ENCODE assay signal across 8 mouse cellular contexts in the genomic region with DNA sequence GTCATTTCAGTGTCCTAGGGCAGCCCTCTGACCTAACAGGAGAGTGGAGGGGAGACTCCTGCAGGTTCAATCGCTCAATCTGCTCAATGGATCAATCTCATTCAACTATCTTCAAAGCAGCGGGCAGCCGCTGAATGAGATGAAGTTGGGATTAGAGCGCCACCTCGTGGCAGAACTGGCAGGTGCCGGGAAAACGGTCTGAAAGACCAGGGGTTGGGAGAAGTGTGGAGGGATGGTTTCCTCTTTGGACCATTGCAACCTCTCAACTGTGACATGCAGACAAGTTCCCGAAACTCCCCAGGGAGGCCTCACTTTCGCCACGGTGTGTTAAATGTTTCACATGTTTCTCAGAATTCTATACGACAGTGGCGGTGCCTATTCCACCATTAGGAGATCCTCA. TPM values are rescaled to one million over a fixed set of nuclear protein-coding genes. Genes with fewer than 3 reads are reported as not detected.
DNase-seq lines count a peak whose midpoint lies in the region; ATAC-seq and TF ChIP-seq lines count a peak whose summit lies in the region.

No protein-coding gene starts in this region.

- H3K4me3 ChIP-seq in forebrain, embryonic 11.5 days (ENCODE audit: low read depth, low read length), result no peak overlapping the region
- no peak overlapping the region; the same call in 1 of the 2 replicates for H3K4me3 ChIP-seq in forebrain, embryonic 12.5 days (replicated peaks)
- no peak overlapping the region for H3K4me3 ChIP-seq in cortical plate, adult 2 months (ENCODE audit: insufficient read depth, low read length)
- no peak overlapping the region for H3K4me3 ChIP-seq in kidney, embryonic 14.5 days (ENCODE audit: low read length)
- 0 out of 2 replicates have a peak overlapping the region, but pooled peaks have one; percentile 3 for H3K4me3 ChIP-seq in liver, embryonic 12.5 days
- no peak overlapping the region for H3K4me3 ChIP-seq in stomach, embryonic 16.5 days (replicated peaks; ENCODE audit: low read length)

- no peak for TF ChIP-seq POLR2A in cortical plate, adult 2 months (IDR thresholded peaks at IDR 0.05; ENCODE audit: extremely low read depth, insufficient read depth, low read length)

- no peak overlapping the region for H3K9ac ChIP-seq in forebrain, embryonic 11.5 days (ENCODE audit: low read length)
- no peak overlapping the region for H3K9ac ChIP-seq in forebrain, embryonic 12.5 days
- no peak overlapping the region for H3K9ac ChIP-seq in kidney, embryonic 14.5 days (ENCODE audit: low read depth, low read length)
- no peak overlapping the region for H3K9ac ChIP-seq in liver, embryonic 12.5 days
- H3K9ac ChIP-seq in stomach, embryonic 16.5 days (ENCODE audit: low read length), result no peak overlapping the region

- WGBS in forebrain, embryonic 11.5 days, result 17% methylated on average over 12 of the region's 12 CpGs
- WGBS in forebrain, embryonic 12.5 days, result 16% methylated on average over 12 of the region's 12 CpGs
- WGBS in kidney, embryonic 14.5 days, result 10% methylated on average over 12 of the region's 12 CpGs
- 11% methylated on average over 12 of the region's 12 CpGs for WGBS in liver, embryonic 12.5 days (ENCODE audit: insufficient replicate concordance)
- WGBS in stomach, embryonic 16.5 days, result 14% methylated on average over 12 of the region's 12 CpGs

- H3K36me3 ChIP-seq in forebrain, embryonic 11.5 days (ENCODE audit: control insufficient read depth, insufficient read depth, low read length), result peaks cover 3% of the 10 kb centered on the region; the same call in 1 of the 2 replicates
- H3K36me3 ChIP-seq in forebrain, embryonic 12.5 days (replicated peaks), result peaks cover 53% of the 10 kb centered on the region
- peaks cover 40% of the 10 kb centered on the region for H3K36me3 ChIP-seq in kidney, embryonic 14.5 days (ENCODE audit: control insufficient read depth, insufficient read depth, low read length)
- peaks cover 57% of the 10 kb centered on the region for H3K36me3 ChIP-seq in liver, embryonic 12.5 days
- peaks cover 8% of the 10 kb centered on the region; the same call in 1 of the 2 replicates for H3K36me3 ChIP-seq in stomach, embryonic 16.5 days (ENCODE audit: control insufficient read depth, insufficient read depth, low read length)

- H3K27ac ChIP-seq in forebrain, embryonic 11.5 days (ENCODE audit: low read depth, low read length), result no peak overlapping the region
- no peak overlapping the region for H3K27ac ChIP-seq in forebrain, embryonic 12.5 days
- H3K27ac ChIP-seq in cortical plate, adult 2 months (ENCODE audit: insufficient read depth, low read length), result no peak overlapping the region
- peak overlapping the region; percentile 68; the same call in 1 of the 2 replicates for H3K27ac ChIP-seq in kidney, embryonic 14.5 days (ENCODE audit: low read depth, low read length)
- H3K27ac ChIP-seq in liver, embryonic 12.5 days, result peak overlapping the region; percentile 49; the same call in 1 of the 2 replicates
- H3K27ac ChIP-seq in stomach, embryonic 16.5 days (ENCODE audit: low read length), result no peak overlapping the region

- peak; percentile 85 for TF ChIP-seq CTCF in cortical plate, adult 2 months (IDR thresholded peaks at IDR 0.05; ENCODE audit: extremely low read depth, insufficient read depth, low read length)

- H3K4me1 ChIP-seq in forebrain, embryonic 11.5 days (replicated peaks; ENCODE audit: control insufficient read depth, insufficient read depth, low read length), result peaks cover 2% of the 10 kb centered on the region; the same call in 1 of the 2 replicates
- peaks cover 28% of the 10 kb centered on the region for H3K4me1 ChIP-seq in forebrain, embryonic 12.5 days
- no peaks in the 10 kb centered on the region for H3K4me1 ChIP-seq in cortical plate, adult 2 months (ENCODE audit: control insufficient read depth, insufficient read depth, low read length)
- peaks cover 28% of the 10 kb centered on the region for H3K4me1 ChIP-seq in kidney, embryonic 14.5 days (ENCODE audit: control insufficient read depth, insufficient read depth, low read length)
- H3K4me1 ChIP-seq in liver, embryonic 12.5 days, result peaks cover 54% of the 10 kb centered on the region
- H3K4me1 ChIP-seq in stomach, embryonic 16.5 days (ENCODE audit: control insufficient read depth, insufficient read depth, low read length), result peaks cover 38% of the 10 kb centered on the region

- no peak for ATAC-seq in forebrain, embryonic 11.5 days (replicated peaks; ENCODE audit: low FRiP score)
- no peak for ATAC-seq in forebrain, embryonic 12.5 days (ENCODE audit: low FRiP score)
- no peak for ATAC-seq in kidney, embryonic 14.5 days (ENCODE audit: low FRiP score, low TSS enrichment)
- no peak for ATAC-seq in liver, embryonic 12.5 days
- ATAC-seq in stomach, embryonic 16.5 days (ENCODE audit: insufficient read depth, low FRiP score), result no peak

- H3K27me3 ChIP-seq in forebrain, embryonic 11.5 days (ENCODE audit: control insufficient read depth, insufficient read depth, low read length), result no peaks in the 10 kb centered on the region
- H3K27me3 ChIP-seq in forebrain, embryonic 12.5 days, result no peaks in the 10 kb centered on the region
- no peaks in the 10 kb centered on the region for H3K27me3 ChIP-seq in kidney, embryonic 14.5 days (ENCODE audit: control insufficient read depth, insufficient read depth, low read length)
- H3K27me3 ChIP-seq in liver, embryonic 12.5 days (replicated peaks), result no peaks in the 10 kb centered on the region
- no peaks in the 10 kb centered on the region for H3K27me3 ChIP-seq in stomach, embryonic 16.5 days (ENCODE audit: control insufficient read depth, insufficient read depth, low read length)

- peak; percentile 91 for DNase-seq in forebrain, embryonic 11.5 days (ENCODE audit: low spot score)
- DNase-seq in heart, adult 8-10 months (ENCODE audit: low spot score), result peak; percentile 88
- peak; percentile 76 to 84 for DNase-seq in natural killer cell, adult 2 months (ENCODE audit: low spot score in 2 of 2)

- no peaks in the 10 kb centered on the region for H3K9me3 ChIP-seq in forebrain, embryonic 11.5 days (ENCODE audit: control insufficient read depth, low read length)
- no peaks in the 10 kb centered on the region for H3K9me3 ChIP-seq in forebrain, embryonic 12.5 days
- H3K9me3 ChIP-seq in kidney, embryonic 14.5 days (ENCODE audit: control insufficient read depth, low read length), result no peaks in the 10 kb centered on the region
- no peaks in the 10 kb centered on the region for H3K9me3 ChIP-seq in liver, embryonic 12.5 days (replicated peaks)
- H3K9me3 ChIP-seq in stomach, embryonic 16.5 days (replicated peaks; ENCODE audit: control insufficient read depth, low read length), result no peaks in the 10 kb centered on the region

- H3K4me2 ChIP-seq in forebrain, embryonic 11.5 days (ENCODE audit: low read depth, low read length, severe bottlenecking), result no peak overlapping the region
- no peak overlapping the region for H3K4me2 ChIP-seq in forebrain, embryonic 12.5 days
- no peak overlapping the region for H3K4me2 ChIP-seq in kidney, embryonic 14.5 days (replicated peaks; ENCODE audit: low read depth, low read length)
- peak overlapping the region; percentile 96 for H3K4me2 ChIP-seq in liver, embryonic 12.5 days
- 0 out of 2 replicates have a peak overlapping the region, but pooled peaks have one; percentile 3 for H3K4me2 ChIP-seq in stomach, embryonic 16.5 days (ENCODE audit: low read depth, low read length)

RNA-seq across cellular contexts. Expression of a gene that starts 1.4 kb away (rescaled TPM):
- 12.1 and 14.2 TPM in 2 replicates for polyA plus RNA-seq in forebrain, embryonic 11.5 days (2014; fragmentation: Nextera tagmentation; extraction: Ambion mirVana)
- polyA plus RNA-seq in forebrain, embryonic 12.5 days (2016; fragmentation: Nextera tagmentation; extraction: Ambion mirVana), result 16.2 and 17.3 TPM in 2 replicates
- polyA plus RNA-seq in cortical plate, adult 2 months (2012; rRNA removed), result 765 and 777 TPM in 2 replicates
- total RNA-seq in heart, adult 8-10 months (2022), result 1 to 10 TPM; 1.7 to 3.6 (median 1.9) TPM
- 5.3 and 6.4 TPM in 2 replicates for polyA plus RNA-seq in kidney, embryonic 14.5 days (2014; fragmentation: Nextera tagmentation; extraction: Ambion mirVana)
- polyA plus RNA-seq in liver, embryonic 12.5 days (2016; fragmentation: Nextera tagmentation; extraction: Ambion mirVana), result 1.3 and 1.8 TPM in 2 replicates
- polyA plus RNA-seq in stomach, embryonic 16.5 days (2015; fragmentation: Nextera tagmentation; extraction: Ambion mirVana), result 6.0 and 6.8 TPM in 2 replicates

RNA-seq across cellular contexts. Expression of a gene that starts 3.5 kb away (rescaled TPM):
- 4.3 and 5.5 TPM in 2 replicates for polyA plus RNA-seq in forebrain, embryonic 11.5 days (2014; fragmentation: Nextera tagmentation; extraction: Ambion mirVana)
- polyA plus RNA-seq in forebrain, embryonic 12.5 days (2016; fragmentation: Nextera tagmentation; extraction: Ambion mirVana), result 11.0 and 12.9 TPM in 2 replicates
- 12.2 and 13.8 TPM in 2 replicates for polyA plus RNA-seq in cortical plate, adult 2 months (2012; rRNA removed)
- total RNA-seq in heart, adult 8-10 months (2022), result 1 to 10 TPM; 8.2 to 9.4 (median 8.5) TPM
- 3.3 and 6.0 TPM in 2 replicates for polyA plus RNA-seq in kidney, embryonic 14.5 days (2014; fragmentation: Nextera tagmentation; extraction: Ambion mirVana)
- polyA plus RNA-seq in liver, embryonic 12.5 days (2016; fragmentation: Nextera tagmentation; extraction: Ambion mirVana), result 5.7 and 6.4 TPM in 2 replicates
- 6.4 and 8.8 TPM in 2 replicates for polyA plus RNA-seq in stomach, embryonic 16.5 days (2015; fragmentation: Nextera tagmentation; extraction: Ambion mirVana)

RNA-seq across cellular contexts. Expression of a gene that starts 9.5 kb away (rescaled TPM):
- polyA plus RNA-seq in forebrain, embryonic 11.5 days (2014; fragmentation: Nextera tagmentation; extraction: Ambion mirVana), result 717 and 756 TPM in 2 replicates
- polyA plus RNA-seq in forebrain, embryonic 12.5 days (2016; fragmentation: Nextera tagmentation; extraction: Ambion mirVana), result 614 and 623 TPM in 2 replicates
- polyA plus RNA-seq in cortical plate, adult 2 months (2012; rRNA removed), result 382 and 400 TPM in 2 replicates
- 10 to 100 TPM; 76.7 to 92.1 (median 86.6) TPM for total RNA-seq in heart, adult 8-10 months (2022)
- polyA plus RNA-seq in kidney, embryonic 14.5 days (2014; fragmentation: Nextera tagmentation; extraction: Ambion mirVana), result 525 and 616 TPM in 2 replicates
- polyA plus RNA-seq in liver, embryonic 12.5 days (2016; fragmentation: Nextera tagmentation; extraction: Ambion mirVana), result 258 and 267 TPM in 2 replicates
- 340 and 353 TPM in 2 replicates for polyA plus RNA-seq in stomach, embryonic 16.5 days (2015; fragmentation: Nextera tagmentation; extraction: Ambion mirVana)

RNA-seq across cellular contexts. Expression of a gene that starts 11.4 kb away (rescaled TPM):
- polyA plus RNA-seq in forebrain, embryonic 11.5 days (2014; fragmentation: Nextera tagmentation; extraction: Ambion mirVana), result 0.85 TPM in 1 of 2 replicates, not detected in the other
- polyA plus RNA-seq in forebrain, embryonic 12.5 days (2016; fragmentation: Nextera tagmentation; extraction: Ambion mirVana), result 0.41 TPM in 2 replicates
- not detected in 2 replicates for polyA plus RNA-seq in cortical plate, adult 2 months (2012; rRNA removed)
- under 1 TPM in 1 of 4 experiments, not detected in 3; 0.72 TPM for total RNA-seq in heart, adult 8-10 months (2022)
- 0.89 TPM in 1 of 2 replicates, not detected in the other for polyA plus RNA-seq in kidney, embryonic 14.5 days (2014; fragmentation: Nextera tagmentation; extraction: Ambion mirVana)
- polyA plus RNA-seq in liver, embryonic 12.5 days (2016; fragmentation: Nextera tagmentation; extraction: Ambion mirVana), result 0.42 TPM in 1 of 2 replicates, not detected in the other
- 0.27 TPM in 1 of 2 replicates, not detected in the other for polyA plus RNA-seq in stomach, embryonic 16.5 days (2015; fragmentation: Nextera tagmentation; extraction: Ambion mirVana)

RNA-seq across cellular contexts. Expression of a gene that starts 26.9 kb away (rescaled TPM):
- not detected in 2 replicates for polyA plus RNA-seq in forebrain, embryonic 11.5 days (2014; fragmentation: Nextera tagmentation; extraction: Ambion mirVana)
- polyA plus RNA-seq in forebrain, embryonic 12.5 days (2016; fragmentation: Nextera tagmentation; extraction: Ambion mirVana), result not detected in 2 replicates
- polyA plus RNA-seq in cortical plate, adult 2 months (2012; rRNA removed), result 0.19 and 0.32 TPM in 2 replicates
- under 1 TPM in 1 of 4 experiments, not detected in 3; 0.44 TPM for total RNA-seq in heart, adult 8-10 months (2022)
- polyA plus RNA-seq in kidney, embryonic 14.5 days (2014; fragmentation: Nextera tagmentation; extraction: Ambion mirVana), result 0.14 TPM in 1 of 2 replicates, not detected in the other
- polyA plus RNA-seq in liver, embryonic 12.5 days (2016; fragmentation: Nextera tagmentation; extraction: Ambion mirVana), result 0.12 TPM in 1 of 2 replicates, not detected in the other
- 0.44 and 0.46 TPM in 2 replicates for polyA plus RNA-seq in stomach, embryonic 16.5 days (2015; fragmentation: Nextera tagmentation; extraction: Ambion mirVana)

Comparison
In these comparisons a context has a peak if more than half of its experiments do, and no peak if none do; other contexts are left out.
1. H3K27ac ChIP-seq: peak in kidney, embryonic 14.5 days (single experiment) and liver, embryonic 12.5 days (single experiment); none in forebrain, embryonic 11.5 days (single experiment), forebrain, embryonic 12.5 days (single experiment), cortical plate, adult 2 months (single experiment) and stomach, embryonic 16.5 days (single experiment).
2. H3K4me2 ChIP-seq: peak in liver, embryonic 12.5 days (single experiment) and stomach, embryonic 16.5 days (single experiment); none in forebrain, embryonic 11.5 days (single experiment), forebrain, embryonic 12.5 days (single experiment) and kidney, embryonic 14.5 days (single experiment).
3. RNA of a gene that starts 1.4 kb away (polyA plus RNA-seq): 765 to 777 TPM in cortical plate, adult 2 months; 16.2 to 17.3 TPM in forebrain, embryonic 12.5 days, 12.1 to 14.2 TPM in forebrain, embryonic 11.5 days, 5.3 to 6.4 TPM in kidney, embryonic 14.5 days, 6.0 to 6.8 TPM in stomach, embryonic 16.5 days and 1.3 to 1.8 TPM in liver, embryonic 12.5 days; every median in the first group is over 10 times any median in the second.
4. Peak in every context shown above with its lines, with median percentiles within 50 percentile points of each other: DNase-seq.